Comparison of ENCODE assay signal across 15 mouse cellular contexts in genomic region chr17:27175196-27175874, GRCm38 (mm10). TPM values are rescaled to one million over a fixed set of nuclear protein-coding genes. Genes with fewer than 3 reads are reported as not detected.
A peak's percentile ranks its signal among the peaks of the same experiment; 100 is the strongest.
DNase-seq lines count a peak whose midpoint lies in the region; ATAC-seq and TF ChIP-seq lines count a peak whose summit lies in the region.
"Had no signal": no experiment of that assay in that cellular context is flagged by ENCODE, and none has a peak within 500 bp of the region (broad histone marks: within the 10 kb centered on the region; RNA-seq: fewer than 3 reads in every experiment).

No protein-coding gene starts in this region.

- H3K36me3 ChIP-seq in E14TG2a.4 (ENCODE audit: insufficient read depth, low read length), result no peaks in the 10 kb centered on the region
- H3K36me3 ChIP-seq in hindbrain, embryonic 14.5 days (replicated peaks; ENCODE audit: control insufficient read depth, insufficient read depth), result no peaks in the 10 kb centered on the region
- no peaks in the 10 kb centered on the region for H3K36me3 ChIP-seq in midbrain, embryonic 15.5 days (replicated peaks)
- H3K36me3 ChIP-seq: G1E had no signal

- H3K27me3 ChIP-seq in E14TG2a.4 (ENCODE audit: insufficient read depth, low read length), result peaks cover 5% of the 10 kb centered on the region
- H3K27me3 ChIP-seq in hindbrain, embryonic 14.5 days (ENCODE audit: control insufficient read depth, insufficient read depth, low read length), result no peaks in the 10 kb centered on the region
- H3K27me3 ChIP-seq in midbrain, embryonic 15.5 days (replicated peaks), result no peaks in the 10 kb centered on the region

- H3K9ac ChIP-seq in hindbrain, embryonic 14.5 days, result no peak overlapping the region
- H3K9ac ChIP-seq in midbrain, embryonic 15.5 days, result no peak overlapping the region

- peaks cover 44% of the 10 kb centered on the region for H3K4me1 ChIP-seq in E14TG2a.4 (replicated peaks; ENCODE audit: low read depth, low read length)
- H3K4me1 ChIP-seq in hindbrain, embryonic 14.5 days (replicated peaks; ENCODE audit: control insufficient read depth, insufficient read depth, low read length), result peaks cover 15% of the 10 kb centered on the region
- peaks cover 13% of the 10 kb centered on the region for H3K4me1 ChIP-seq in midbrain, embryonic 15.5 days

- peak overlapping the region; percentile 32 for H3K27ac ChIP-seq in hindbrain, embryonic 14.5 days
- H3K27ac ChIP-seq in midbrain, embryonic 15.5 days, result no peak overlapping the region

- peak; percentile 64 for DNase-seq in embryo, embryonic 11 days
- DNase-seq in hindbrain, embryonic 14.5 days (ENCODE audit: low spot score), result peak; percentile 50
- no peak for DNase-seq in left cerebral cortex, adult 8-10 months (ENCODE audit: low spot score in 2 of 2)
- no peak for DNase-seq in layer of hippocampus, adult 11-12 months (ENCODE audit: low spot score)
- DNase-seq in layer of hippocampus, adult 9-11 months, result no peak
- no peak for DNase-seq in layer of hippocampus, postnatal 14 days (ENCODE audit: low spot score in 2 of 2)
- DNase-seq: adrenal gland, adult 8-10 months; cerebellum, adult 9-11 months; heart, adult 11 months; right cerebral cortex, postnatal 14 days had no signal

- ATAC-seq in hindbrain, embryonic 14.5 days (ENCODE audit: low FRiP score), result peak; percentile 70; the same call in 1 of the 2 replicates
- ATAC-seq in midbrain, embryonic 15.5 days (replicated peaks), result peak; percentile 48
- ATAC-seq: inflammation-experienced regulatory T-cells, adult 6 months had no signal

- TF ChIP-seq CTCF in E14TG2a.4 (conservative IDR thresholded peaks at IDR 0.05; ENCODE audit: low read length), result no peak

- peak overlapping the region; percentile 26; the same call in 1 of the 2 replicates for H3K4me3 ChIP-seq in E14TG2a.4 (replicated peaks; ENCODE audit: low read length)
- no peak overlapping the region for H3K4me3 ChIP-seq in hindbrain, embryonic 14.5 days (replicated peaks; ENCODE audit: low read length)
- no peak overlapping the region for H3K4me3 ChIP-seq in midbrain, embryonic 15.5 days

- H3K9me3 ChIP-seq in E14TG2a.4 (ENCODE audit: low read length), result no peaks in the 10 kb centered on the region
- H3K9me3 ChIP-seq in hindbrain, embryonic 14.5 days (ENCODE audit: control insufficient read depth, low read length), result no peaks in the 10 kb centered on the region
- no peaks in the 10 kb centered on the region for H3K9me3 ChIP-seq in midbrain, embryonic 15.5 days

- no peak overlapping the region for H3K4me2 ChIP-seq in hindbrain, embryonic 14.5 days (replicated peaks)
- H3K4me2 ChIP-seq in midbrain, embryonic 15.5 days, result no peak overlapping the region

- 24% methylated on average over 14 of the region's 14 CpGs for WGBS in hindbrain, embryonic 14.5 days
- WGBS in midbrain, embryonic 15.5 days, result 18% methylated on average over 14 of the region's 14 CpGs

RNA-seq across cellular contexts. Expression of gene Ip6k3, which starts 7.7 kb away (rescaled TPM):
- polyA plus RNA-seq in hindbrain, embryonic 14.5 days (2014; fragmentation: Nextera tagmentation; extraction: Ambion mirVana), result 0.60 and 0.80 TPM in 2 replicates
- polyA plus RNA-seq in midbrain, embryonic 15.5 days (2015; fragmentation: Nextera tagmentation; extraction: Ambion mirVana), result 0.21 and 0.40 TPM in 2 replicates
- 1 to 10 TPM in 3 of 4 experiments, under 1 TPM in 1; 0.74 to 2.6 (median 1.6) TPM for total RNA-seq in left cerebral cortex, adult 8-10 months (2022)
- total RNA-seq in layer of hippocampus, postnatal 14 days (2021), result under 1 TPM in 1 of 2 experiments, not detected in 1; 0.36 TPM
- total RNA-seq: liver, adult 2 months had no signal
- polyA plus RNA-seq: G1E; inflammation-experienced regulatory T-cells, adult 6 months; liver, adult 2 months had no signal

RNA-seq across cellular contexts. Expression of gene Lemd2, which starts 28.9 kb away (rescaled TPM):
- 24.3 and 24.9 TPM in 2 replicates for polyA plus RNA-seq in hindbrain, embryonic 14.5 days (2014; fragmentation: Nextera tagmentation; extraction: Ambion mirVana)
- polyA plus RNA-seq in midbrain, embryonic 15.5 days (2015; fragmentation: Nextera tagmentation; extraction: Ambion mirVana), result 26.1 and 26.7 TPM in 2 replicates
- total RNA-seq in left cerebral cortex, adult 8-10 months (2022), result 10 to 100 TPM; 39.0 to 44.9 (median 42.9) TPM
- 10 to 100 TPM; 43.3 to 45.6 TPM for total RNA-seq in layer of hippocampus, postnatal 14 days (2021)

RNA-seq across cellular contexts. Expression of gene Uqcc2, which starts 41.6 kb away (rescaled TPM):
- polyA plus RNA-seq in hindbrain, embryonic 14.5 days (2014; fragmentation: Nextera tagmentation; extraction: Ambion mirVana), result 359 and 406 TPM in 2 replicates
- 365 and 372 TPM in 2 replicates for polyA plus RNA-seq in midbrain, embryonic 15.5 days (2015; fragmentation: Nextera tagmentation; extraction: Ambion mirVana)
- total RNA-seq in left cerebral cortex, adult 8-10 months (2022), result 100 to 1,000 TPM; 226 to 249 (median 237) TPM
- 100 to 1,000 TPM; 165 to 168 TPM for total RNA-seq in layer of hippocampus, postnatal 14 days (2021)

Comparison
In these comparisons a context has a peak if more than half of its experiments do, and no peak if none do; other contexts are left out.
1. DNase-seq: peak in embryo, embryonic 11 days (single experiment) and hindbrain, embryonic 14.5 days (single experiment); none in left cerebral cortex, adult 8-10 months (0 of 2), layer of hippocampus, adult 11-12 months (single experiment), layer of hippocampus, adult 9-11 months (single experiment) and layer of hippocampus, postnatal 14 days (0 of 2).